Mouse (Mus musculus): Measurements from ENCODE around the gene Yjefn3. TPM values are rescaled to one million over a fixed set of nuclear protein-coding genes. Genes with fewer than 3 reads are reported as not detected.

The Yjefn3 gene
- polyA plus RNA-seq, 1 experiment from 2014 or later, result 4.4 TPM

DNA sequence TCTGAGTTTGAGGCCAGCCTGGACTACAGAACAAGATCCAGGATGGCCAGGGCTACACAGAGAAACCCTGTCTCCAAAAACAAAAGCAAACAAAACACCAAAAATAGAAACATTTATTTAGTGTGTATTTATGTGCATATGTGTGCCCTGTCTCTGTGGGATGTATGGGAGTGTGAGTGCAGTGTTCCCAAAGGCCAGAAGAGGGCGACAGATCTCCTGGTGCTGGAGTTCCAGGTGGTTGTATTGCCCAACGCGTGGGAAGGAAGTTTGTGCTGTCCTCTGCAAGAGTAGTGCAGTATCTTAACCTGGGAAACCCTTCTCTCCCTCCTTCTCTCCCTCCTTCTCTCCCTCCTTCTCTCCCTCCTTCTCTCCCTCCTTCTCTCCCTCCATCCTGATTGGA lies 52.6 kb downstream of the Yjefn3 start:
- 42% methylated on average over 3 of the region's 3 CpGs for WGBS
- Histone ChIP-seq H3K36me3 (ENCODE audit: control insufficient read depth, insufficient read depth, low read length) (no peaks in the 10 kb centered on the region), H3K27me3 (ENCODE audit: control insufficient read depth, insufficient read depth, low read length) (no peaks in the 10 kb centered on the region), H3K9me3 (ENCODE audit: control insufficient read depth, low read length) (no peaks in the 10 kb centered on the region), H3K9ac (ENCODE audit: low read length) (no peak overlapping the region), H3K4me2 (ENCODE audit: low read depth, low read length, severe bottlenecking) (no peak overlapping the region), H3K4me3 (ENCODE audit: low read depth, low read length) (no peak overlapping the region), H3K4me1 (replicated peaks; ENCODE audit: control insufficient read depth, insufficient read depth, low read length) (no peaks in the 10 kb centered on the region), H3K27ac (ENCODE audit: low read depth, low read length) (no peak overlapping the region)
- DNase-seq (ENCODE audit: low spot score) (no peak), ATAC-seq (replicated peaks; ENCODE audit: low FRiP score) (no peak)

DNA sequence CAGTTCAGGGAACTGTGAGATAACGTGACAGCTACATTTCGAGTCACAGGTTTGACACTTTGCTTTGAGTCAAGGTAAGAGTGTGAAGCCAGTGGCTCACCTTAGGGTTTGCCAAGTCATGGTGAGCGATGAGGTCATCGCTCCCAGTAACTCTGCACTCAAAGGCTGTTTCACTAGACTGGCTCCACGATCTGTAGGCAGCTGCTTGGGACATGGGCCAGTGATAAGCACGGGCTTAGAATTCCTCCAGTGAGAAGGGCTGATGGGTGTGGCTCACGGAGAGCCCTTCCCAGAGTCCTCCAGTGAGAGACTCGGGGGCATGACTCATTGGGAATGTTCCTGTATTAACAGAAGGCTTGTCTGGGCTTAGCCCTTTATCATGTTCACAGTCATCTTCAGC lies 53.6 kb downstream of the Yjefn3 start:
- no peak overlapping the region for H3K4me2 ChIP-seq (ENCODE audit: low read depth, low read length, severe bottlenecking)
- no peak overlapping the region for H3K27ac ChIP-seq (ENCODE audit: low read depth, low read length)
- 95% methylated on average over 8 of the region's 8 CpGs for WGBS
- no peaks in the 10 kb centered on the region for H3K36me3 ChIP-seq (ENCODE audit: control insufficient read depth, insufficient read depth, low read length)
- H3K9ac ChIP-seq (ENCODE audit: low read length), result no peak overlapping the region
- H3K4me3 ChIP-seq (ENCODE audit: low read depth, low read length), result no peak overlapping the region
- no peaks in the 10 kb centered on the region for H3K4me1 ChIP-seq (replicated peaks; ENCODE audit: control insufficient read depth, insufficient read depth, low read length)
- H3K27me3 ChIP-seq (ENCODE audit: control insufficient read depth, insufficient read depth, low read length), result no peaks in the 10 kb centered on the region
- DNase-seq (ENCODE audit: low spot score), result no peak
- no peaks in the 10 kb centered on the region for H3K9me3 ChIP-seq (ENCODE audit: control insufficient read depth, low read length)
- no peak for ATAC-seq (replicated peaks; ENCODE audit: low FRiP score)

DNA sequence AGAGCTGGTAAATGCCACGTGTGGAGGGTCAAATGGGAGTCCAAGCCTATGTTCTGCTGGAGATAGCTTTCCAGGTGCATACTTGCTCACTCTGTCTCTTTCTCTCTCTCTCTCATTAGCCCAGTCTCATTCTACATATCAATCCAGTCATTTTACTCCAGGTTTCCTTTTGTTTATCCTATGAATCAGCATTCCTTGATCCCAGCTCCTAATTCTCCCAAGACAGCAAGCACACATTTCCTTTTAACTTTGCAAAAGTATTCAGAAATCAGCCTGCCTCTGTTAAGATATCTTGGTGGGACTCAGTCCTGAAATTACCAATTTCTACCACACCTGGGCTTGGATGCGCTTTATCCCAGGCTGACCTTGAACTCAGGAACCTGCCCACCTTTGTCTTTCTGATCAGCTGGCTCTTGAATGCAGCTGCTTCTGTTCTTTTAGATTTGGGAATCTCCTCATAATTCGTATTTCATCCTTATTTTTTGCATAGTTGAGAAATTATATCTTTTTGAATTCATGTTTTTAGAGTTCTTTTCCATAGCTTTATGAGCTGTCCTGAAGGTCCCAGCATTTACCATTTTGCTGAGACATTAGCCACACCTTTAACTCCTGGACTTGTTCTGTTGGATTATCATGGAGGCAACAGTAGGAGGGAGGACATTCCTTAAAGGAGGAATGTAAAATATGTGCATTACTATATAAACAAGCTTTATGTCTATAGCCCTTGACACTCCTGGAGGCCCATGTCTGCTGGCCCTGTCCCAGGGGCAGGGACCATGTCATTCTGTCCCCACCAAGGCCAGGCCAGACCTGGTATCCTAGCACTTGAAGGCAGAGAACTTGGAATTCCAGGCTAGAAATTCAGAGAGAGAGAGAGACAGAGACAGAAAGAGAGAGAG lies 55.1 kb downstream of the Yjefn3 start:
- Histone ChIP-seq H3K4me3 (ENCODE audit: low read depth, low read length) (no peak overlapping the region), H3K27me3 (ENCODE audit: control insufficient read depth, insufficient read depth, low read length) (no peaks in the 10 kb centered on the region), H3K36me3 (ENCODE audit: control insufficient read depth, insufficient read depth, low read length) (no peaks in the 10 kb centered on the region), H3K4me1 (replicated peaks; ENCODE audit: control insufficient read depth, insufficient read depth, low read length) (no peaks in the 10 kb centered on the region), H3K9me3 (ENCODE audit: control insufficient read depth, low read length) (no peaks in the 10 kb centered on the region), H3K4me2 (ENCODE audit: low read depth, low read length, severe bottlenecking) (no peak overlapping the region), H3K9ac (ENCODE audit: low read length) (no peak overlapping the region), H3K27ac (ENCODE audit: low read depth, low read length) (no peak overlapping the region)
- no peak for ATAC-seq (replicated peaks; ENCODE audit: low FRiP score)
- 84% methylated on average over 3 of the region's 3 CpGs for WGBS
- no peak for DNase-seq (ENCODE audit: low spot score)

Other genes starting within 250 kb of the Yjefn3 start
- 2.8 and 3.0 TPM in 2 replicates for gene Zfp964, start 248.2 kb downstream of the Yjefn3 start, polyA plus RNA-seq (2014; fragmentation: Nextera tagmentation; extraction: Ambion mirVana)
- gene Zfp869, start 192.0 kb downstream of the Yjefn3 start, polyA plus RNA-seq (2014; fragmentation: Nextera tagmentation; extraction: Ambion mirVana), result 31.6 and 37.8 TPM in 2 replicates
- gene Zfp963, start 152.7 kb downstream of the Yjefn3 start, polyA plus RNA-seq (2014; fragmentation: Nextera tagmentation; extraction: Ambion mirVana), result 5.8 and 8.2 TPM in 2 replicates
- gene Gm20422, start 127.8 kb downstream of the Yjefn3 start, polyA plus RNA-seq (2014; fragmentation: Nextera tagmentation; extraction: Ambion mirVana), result 0.68 and 0.91 TPM in 2 replicates
- gene Atp13a1, start 111.5 kb downstream of the Yjefn3 start, polyA plus RNA-seq (2014; fragmentation: Nextera tagmentation; extraction: Ambion mirVana), result 53.6 and 58.4 TPM in 2 replicates
- gene Zfp866, start 111.5 kb downstream of the Yjefn3 start, polyA plus RNA-seq (2014; fragmentation: Nextera tagmentation; extraction: Ambion mirVana), result 45.0 and 45.8 TPM in 2 replicates
- 9.9 and 11.0 TPM in 2 replicates for gene Gmip, start 94.0 kb downstream of the Yjefn3 start, polyA plus RNA-seq (2014; fragmentation: Nextera tagmentation; extraction: Ambion mirVana)
- gene Lpar2, start 80.3 kb downstream of the Yjefn3 start, polyA plus RNA-seq (2014; fragmentation: Nextera tagmentation; extraction: Ambion mirVana), result 1.1 and 1.3 TPM in 2 replicates
- 48.7 and 50.3 TPM in 2 replicates for gene Pbx4, start 70.2 kb downstream of the Yjefn3 start, polyA plus RNA-seq (2014; fragmentation: Nextera tagmentation; extraction: Ambion mirVana)
- 0.20 and 0.35 TPM in 2 replicates for gene Cilp2, start 15.0 kb downstream of the Yjefn3 start, polyA plus RNA-seq (2014; fragmentation: Nextera tagmentation; extraction: Ambion mirVana)
- gene Tssk6, start 528 bp downstream of the Yjefn3 start, polyA plus RNA-seq (2014; fragmentation: Nextera tagmentation; extraction: Ambion mirVana), result 5.2 and 6.0 TPM in 2 replicates
- gene Ndufa13, start 154 bp downstream of the Yjefn3 start, polyA plus RNA-seq (2014; fragmentation: Nextera tagmentation; extraction: Ambion mirVana), result 153 and 155 TPM in 2 replicates
- 81.7 and 88.6 TPM in 2 replicates for gene Gatad2a, start 93.7 kb upstream of the Yjefn3 start, polyA plus RNA-seq (2014; fragmentation: Nextera tagmentation; extraction: Ambion mirVana)
- 53.8 and 56.4 TPM in 2 replicates for gene Mau2, start 140.0 kb upstream of the Yjefn3 start, polyA plus RNA-seq (2014; fragmentation: Nextera tagmentation; extraction: Ambion mirVana)
- 44.6 and 45.4 TPM in 2 replicates for gene Sugp1, start 140.1 kb upstream of the Yjefn3 start, polyA plus RNA-seq (2014; fragmentation: Nextera tagmentation; extraction: Ambion mirVana)
- 0.76 and 1.3 TPM in 2 replicates for gene Tm6sf2, start 170.2 kb upstream of the Yjefn3 start, polyA plus RNA-seq (2014; fragmentation: Nextera tagmentation; extraction: Ambion mirVana)
- 0.05 TPM in 1 of 2 replicates, not detected in the other for gene Hapln4, start 180.7 kb upstream of the Yjefn3 start, polyA plus RNA-seq (2014; fragmentation: Nextera tagmentation; extraction: Ambion mirVana)
- gene Ncan, start 218.2 kb upstream of the Yjefn3 start, polyA plus RNA-seq (2014; fragmentation: Nextera tagmentation; extraction: Ambion mirVana), result 51.5 and 60.4 TPM in 2 replicates
- gene Nr2c2ap, start 228.6 kb upstream of the Yjefn3 start, polyA plus RNA-seq (2014; fragmentation: Nextera tagmentation; extraction: Ambion mirVana), result 20.7 and 23.9 TPM in 2 replicates
- gene Rfxank, start 236.4 kb upstream of the Yjefn3 start, polyA plus RNA-seq (2014; fragmentation: Nextera tagmentation; extraction: Ambion mirVana), result 15.2 and 17.6 TPM in 2 replicates
- gene Borcs8, start 236.8 kb upstream of the Yjefn3 start, polyA plus RNA-seq (2014; fragmentation: Nextera tagmentation; extraction: Ambion mirVana), result 40.5 and 41.9 TPM in 2 replicates
- 0.67 and 1.1 TPM in 2 replicates for gene Mef2b, start 237.0 kb upstream of the Yjefn3 start, polyA plus RNA-seq (2014; fragmentation: Nextera tagmentation; extraction: Ambion mirVana)